Mouse (Mus musculus): Measurements from ENCODE around the gene Aldh1a3. TPM values are rescaled to one million over a fixed set of nuclear protein-coding genes. Genes with fewer than 3 reads are reported as not detected.

Gene Aldh1a3
- polyA plus RNA-seq, 1 experiment, result 4.0 TPM

GRCm38 (mm10) chr7:66365411-66365810, 61.9 kb downstream of the Aldh1a3 start:
- peaks cover 46% of the 10 kb centered on the region for H3K79me3 ChIP-seq (ENCODE audit: low read depth)
- no peak overlapping the region for H3K4me3 ChIP-seq (ENCODE audit: insufficient read depth, poor library complexity, severe bottlenecking)
- peaks cover 74% of the 10 kb centered on the region for H3K79me2 ChIP-seq (ENCODE audit: control insufficient read depth, insufficient read depth)
- H3K27me3 ChIP-seq (ENCODE audit: control insufficient read depth, insufficient read depth, insufficient read length), result no peaks in the 10 kb centered on the region
- TF ChIP-seq CEBPB (IDR thresholded peaks at IDR 0.05; ENCODE audit: low read depth) (no peak), MYOG (IDR thresholded peaks at IDR 0.05; ENCODE audit: control insufficient read depth, extremely low read depth, insufficient read length) (no peak), MAX (IDR thresholded peaks at IDR 0.05) (no peak), USF1 (IDR thresholded peaks at IDR 0.05; ENCODE audit: low read depth) (no peak), FOSL1 (IDR thresholded peaks at IDR 0.05; ENCODE audit: insufficient read depth, low read length, poor library complexity, severe bottlenecking) (no peak), MYOD1 (IDR thresholded peaks at IDR 0.05; ENCODE audit: control insufficient read depth, insufficient read length, low read depth) (no peak), CTCF (IDR thresholded peaks at IDR 0.05; ENCODE audit: control insufficient read depth, insufficient read depth, insufficient read length) (no peak)
- peaks cover 44% of the 10 kb centered on the region for H3K36me3 ChIP-seq (ENCODE audit: control insufficient read depth, insufficient read depth)
- H3ac ChIP-seq (ENCODE audit: control insufficient read depth, insufficient read length, low read depth), result no peak overlapping the region

- H3K79me3 ChIP-seq (ENCODE audit: low read depth), result peaks cover 55% of the 10 kb centered on the region
- H3K4me3 ChIP-seq (ENCODE audit: insufficient read depth, poor library complexity, severe bottlenecking), result no peak overlapping the region
- TF ChIP-seq MYOD1 (IDR thresholded peaks at IDR 0.05; ENCODE audit: control insufficient read depth, insufficient read length, low read depth) (no peak), MYOG (IDR thresholded peaks at IDR 0.05; ENCODE audit: control insufficient read depth, extremely low read depth, insufficient read length) (no peak), CTCF (IDR thresholded peaks at IDR 0.05; ENCODE audit: control insufficient read depth, insufficient read depth, insufficient read length) (no peak), FOSL1 (IDR thresholded peaks at IDR 0.05; ENCODE audit: insufficient read depth, low read length, poor library complexity, severe bottlenecking) (no peak), MAX (IDR thresholded peaks at IDR 0.05) (no peak), USF1 (IDR thresholded peaks at IDR 0.05; ENCODE audit: low read depth) (no peak), CEBPB (IDR thresholded peaks at IDR 0.05; ENCODE audit: low read depth) (no peak)
- H3K27me3 ChIP-seq (ENCODE audit: control insufficient read depth, insufficient read depth, insufficient read length), result no peaks in the 10 kb centered on the region
- H3K79me2 ChIP-seq (ENCODE audit: control insufficient read depth, insufficient read depth), result peaks cover 67% of the 10 kb centered on the region
- peaks cover 50% of the 10 kb centered on the region for H3K36me3 ChIP-seq (ENCODE audit: control insufficient read depth, insufficient read depth)
- no peak overlapping the region for H3ac ChIP-seq (ENCODE audit: control insufficient read depth, insufficient read length, low read depth)
Measured at GRCm38 (mm10) chr7:66364491-66364890, 62.8 kb downstream of the Aldh1a3 start.

- Histone ChIP-seq H3K79me2 (ENCODE audit: control insufficient read depth, insufficient read depth) (peaks cover 74% of the 10 kb centered on the region), H3K4me3 (ENCODE audit: insufficient read depth, poor library complexity, severe bottlenecking) (no peak overlapping the region), H3K79me3 (ENCODE audit: low read depth) (peaks cover 76% of the 10 kb centered on the region), H3K27me3 (ENCODE audit: control insufficient read depth, insufficient read depth, insufficient read length) (no peaks in the 10 kb centered on the region), H3ac (ENCODE audit: control insufficient read depth, insufficient read length, low read depth) (no peak overlapping the region), H3K36me3 (ENCODE audit: control insufficient read depth, insufficient read depth) (peaks cover 49% of the 10 kb centered on the region)
- no peak for TF ChIP-seq MAX (IDR thresholded peaks at IDR 0.05)
- TF ChIP-seq MYOD1 (IDR thresholded peaks at IDR 0.05; ENCODE audit: control insufficient read depth, insufficient read length, low read depth), result peak; percentile 17
- peak; percentile 93 for TF ChIP-seq FOSL1 (IDR thresholded peaks at IDR 0.05; ENCODE audit: insufficient read depth, low read length, poor library complexity, severe bottlenecking)
Measured at GRCm38 (mm10) chr7:66359044-66359443, 68.3 kb downstream of the Aldh1a3 start.

- H3K79me3 ChIP-seq (ENCODE audit: low read depth), result peaks cover 74% of the 10 kb centered on the region
- TF ChIP-seq CEBPB (IDR thresholded peaks at IDR 0.05; ENCODE audit: low read depth) (no peak), MAX (IDR thresholded peaks at IDR 0.05) (no peak), MYOG (IDR thresholded peaks at IDR 0.05; ENCODE audit: control insufficient read depth, extremely low read depth, insufficient read length) (no peak), CTCF (IDR thresholded peaks at IDR 0.05; ENCODE audit: control insufficient read depth, insufficient read depth, insufficient read length) (no peak), FOSL1 (IDR thresholded peaks at IDR 0.05; ENCODE audit: insufficient read depth, low read length, poor library complexity, severe bottlenecking) (no peak), MYOD1 (IDR thresholded peaks at IDR 0.05; ENCODE audit: control insufficient read depth, insufficient read length, low read depth) (no peak), USF1 (IDR thresholded peaks at IDR 0.05; ENCODE audit: low read depth) (no peak)
Measured at GRCm38 (mm10) chr7:66358461-66358860, 68.9 kb downstream of the Aldh1a3 start.

DNA sequence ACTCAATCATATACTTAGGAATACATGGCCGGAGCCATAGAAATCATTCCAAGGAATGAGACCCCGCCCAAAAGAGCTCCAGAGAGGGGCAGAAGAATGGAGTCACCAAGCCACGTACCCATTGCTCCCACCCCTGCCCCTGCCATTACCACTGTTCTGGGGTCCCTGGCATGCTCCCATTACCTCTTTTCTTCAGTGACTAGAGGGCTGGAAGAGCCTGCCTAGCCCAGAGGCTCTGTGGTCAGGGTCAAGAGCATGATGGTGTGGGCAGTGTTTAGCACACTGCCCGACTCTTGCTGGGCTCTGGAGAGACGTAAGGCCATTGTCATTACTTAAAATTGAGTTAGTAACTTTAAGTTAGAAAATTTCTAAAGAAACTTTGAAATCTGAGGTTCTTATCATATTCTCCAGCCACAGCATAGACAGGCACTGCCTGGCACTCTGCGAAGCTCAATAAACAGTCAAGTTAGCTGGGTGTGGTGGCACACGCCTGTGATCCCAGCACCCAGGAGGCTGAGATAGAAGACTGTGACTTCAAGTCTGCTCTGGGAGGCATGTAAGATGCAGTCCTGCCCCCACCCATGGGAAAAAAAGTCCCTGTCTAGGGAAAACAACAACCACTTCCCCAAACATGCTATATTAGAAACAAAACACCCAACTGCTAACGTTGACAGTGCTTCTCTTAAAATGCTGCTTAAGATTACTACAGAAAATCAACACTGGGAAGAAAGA, 71.4 kb downstream of the Aldh1a3 start:
- no peak overlapping the region for H3ac ChIP-seq (ENCODE audit: control insufficient read depth, insufficient read length, low read depth)
- H3K4me3 ChIP-seq (ENCODE audit: insufficient read depth, poor library complexity, severe bottlenecking), result no peak overlapping the region
- H3K79me3 ChIP-seq (ENCODE audit: low read depth), result peaks cover 83% of the 10 kb centered on the region
- TF ChIP-seq CEBPB (IDR thresholded peaks at IDR 0.05; ENCODE audit: low read depth) (no peak), MYOD1 (IDR thresholded peaks at IDR 0.05; ENCODE audit: control insufficient read depth, insufficient read length, low read depth) (no peak)
- no peaks in the 10 kb centered on the region for H3K27me3 ChIP-seq (ENCODE audit: control insufficient read depth, insufficient read depth, insufficient read length)
- H3K36me3 ChIP-seq (ENCODE audit: control insufficient read depth, insufficient read depth), result peaks cover 28% of the 10 kb centered on the region
- H3K79me2 ChIP-seq (ENCODE audit: control insufficient read depth, insufficient read depth), result peaks cover 84% of the 10 kb centered on the region

More at GRCm38 (mm10) chr7:66358461-66358860, 68.9 kb downstream of the Aldh1a3 start:
- H3K4me3 ChIP-seq (ENCODE audit: insufficient read depth, poor library complexity, severe bottlenecking), result no peak overlapping the region
- H3K36me3 ChIP-seq (ENCODE audit: control insufficient read depth, insufficient read depth), result peaks cover 43% of the 10 kb centered on the region
- H3K79me2 ChIP-seq (ENCODE audit: control insufficient read depth, insufficient read depth), result peaks cover 74% of the 10 kb centered on the region
- no peaks in the 10 kb centered on the region for H3K27me3 ChIP-seq (ENCODE audit: control insufficient read depth, insufficient read depth, insufficient read length)
- H3ac ChIP-seq (ENCODE audit: control insufficient read depth, insufficient read length, low read depth), result no peak overlapping the region

GRCm38 (mm10) chr7:66354911-66355310, 72.4 kb downstream of the Aldh1a3 start:
- Histone ChIP-seq H3K79me2 (ENCODE audit: control insufficient read depth, insufficient read depth) (peaks cover 89% of the 10 kb centered on the region), H3ac (ENCODE audit: control insufficient read depth, insufficient read length, low read depth) (no peak overlapping the region), H3K79me3 (ENCODE audit: low read depth) (peaks cover 84% of the 10 kb centered on the region), H3K4me3 (ENCODE audit: insufficient read depth, poor library complexity, severe bottlenecking) (no peak overlapping the region), H3K36me3 (ENCODE audit: control insufficient read depth, insufficient read depth) (peaks cover 23% of the 10 kb centered on the region), H3K27me3 (ENCODE audit: control insufficient read depth, insufficient read depth, insufficient read length) (no peaks in the 10 kb centered on the region)
- no peak for TF ChIP-seq MAX (IDR thresholded peaks at IDR 0.05)
- TF ChIP-seq USF1 (IDR thresholded peaks at IDR 0.05; ENCODE audit: low read depth), result no peak
- no peak for TF ChIP-seq MYOG (IDR thresholded peaks at IDR 0.05; ENCODE audit: control insufficient read depth, extremely low read depth, insufficient read length)
- TF ChIP-seq MYOD1 (IDR thresholded peaks at IDR 0.05; ENCODE audit: control insufficient read depth, insufficient read length, low read depth), result no peak
- no peak for TF ChIP-seq CTCF (IDR thresholded peaks at IDR 0.05; ENCODE audit: control insufficient read depth, insufficient read depth, insufficient read length)
- TF ChIP-seq FOSL1 (IDR thresholded peaks at IDR 0.05; ENCODE audit: insufficient read depth, low read length, poor library complexity, severe bottlenecking), result no peak
- no peak for TF ChIP-seq CEBPB (IDR thresholded peaks at IDR 0.05; ENCODE audit: low read depth)
